Mouse (Mus musculus): ENCODE measurements around the gene Pdss2.
A peak's percentile ranks its signal among the peaks of the same experiment; 100 is the strongest.

Gene Pdss2

DNA sequence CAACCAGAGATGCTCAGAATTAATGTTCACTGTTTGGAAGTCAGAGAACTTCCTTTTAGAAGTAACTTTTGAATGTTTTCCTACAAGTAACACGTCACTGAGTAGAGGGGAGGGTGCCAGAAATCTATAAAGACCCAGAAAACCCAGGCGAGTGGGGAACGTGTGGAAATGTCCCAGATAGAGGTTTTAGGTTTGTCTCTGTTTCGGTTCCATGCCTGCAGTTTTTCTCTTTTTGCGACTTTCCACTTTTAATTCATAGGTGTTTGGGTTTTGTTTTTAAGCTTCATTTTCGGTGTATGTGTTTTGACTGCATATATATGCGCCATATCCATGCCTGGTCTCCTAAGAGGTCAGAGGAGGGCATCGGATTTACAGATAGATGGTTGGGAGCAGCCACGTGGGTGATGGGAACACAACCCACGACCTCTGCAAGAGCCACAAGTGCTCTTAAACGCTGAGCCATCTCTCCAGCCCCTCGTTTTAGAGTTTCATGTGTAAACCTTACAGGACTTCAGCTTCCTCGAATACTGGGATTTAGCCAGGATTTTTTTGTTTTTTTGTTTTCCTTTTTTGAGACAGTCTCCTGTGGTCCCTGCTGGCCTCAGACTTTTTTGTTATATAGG, 259.1 kb downstream of the Pdss2 start:
- DNase-seq (ENCODE audit: low spot score in 2 of 2): no peak

- DNase-seq (ENCODE audit: low spot score in 2 of 2): no peak
Observed at GRCm38 (mm10) chr10:43481179-43481578, 259.9 kb downstream of the Pdss2 start.

- DNase-seq (ENCODE audit: low spot score in 2 of 2): no peak
Observed at GRCm38 (mm10) chr10:43482021-43482420, 260.7 kb downstream of the Pdss2 start.

- peak in 1 of 2 experiments; percentile 42 for DNase-seq (ENCODE audit: low spot score in 2 of 2)
Observed at GRCm38 (mm10) chr10:43483426-43483995, 262.2 kb downstream of the Pdss2 start.

DNA sequence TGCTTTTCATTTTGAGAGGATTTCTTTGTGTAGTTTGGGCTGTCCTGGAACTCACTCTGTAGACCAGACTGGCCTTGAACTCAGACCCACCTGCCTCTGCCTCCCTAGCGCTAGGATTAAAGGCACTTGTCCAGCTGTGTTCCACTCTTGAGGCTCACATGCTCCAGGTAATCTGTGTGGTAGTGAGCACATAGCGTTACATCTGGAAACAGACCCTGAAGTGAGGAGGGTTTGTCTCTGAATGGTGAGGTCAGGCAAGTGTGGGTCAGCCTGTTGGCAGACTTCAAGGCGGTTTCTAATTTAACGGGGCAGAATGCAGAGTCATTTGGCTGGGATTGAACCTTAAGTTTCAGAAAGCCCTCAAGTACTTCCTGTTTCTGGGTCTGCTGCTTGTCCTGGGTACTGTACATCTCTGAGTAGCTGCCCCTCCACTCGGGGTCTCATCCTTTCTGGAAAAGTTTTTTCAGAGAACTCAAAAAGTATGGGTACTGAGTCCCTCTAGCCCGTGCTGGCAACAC, 264.5 kb downstream of the Pdss2 start:
- no peak for DNase-seq (ENCODE audit: low spot score in 2 of 2)

GRCm38 (mm10) chr10:43487441-43488010, 266.2 kb downstream of the Pdss2 start:
- no peak for DNase-seq (ENCODE audit: low spot score in 2 of 2)

DNA sequence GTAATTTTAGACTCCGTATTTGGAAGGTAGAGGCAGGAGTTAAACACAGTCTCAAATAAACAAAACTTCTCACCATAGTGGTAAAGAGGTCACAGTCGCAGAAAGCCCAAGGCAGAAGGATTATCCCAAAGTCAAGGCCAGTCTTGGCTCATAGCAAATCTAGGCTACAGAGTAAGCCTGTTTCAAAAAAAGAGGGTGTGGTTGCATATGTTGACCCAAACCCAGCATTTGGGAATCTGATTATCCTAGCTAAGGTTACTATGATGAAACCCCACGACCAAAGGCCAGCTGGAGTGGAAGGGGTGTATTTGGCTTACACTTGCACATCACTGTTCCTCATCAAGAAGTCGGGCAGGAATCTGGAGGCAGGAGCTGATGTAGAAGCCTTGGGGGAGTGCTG, 267.0 kb downstream of the Pdss2 start:
- no peak for DNase-seq (ENCODE audit: low spot score in 2 of 2)

- no peak for DNase-seq (ENCODE audit: low spot score in 2 of 2)
Observed at GRCm38 (mm10) chr10:43489139-43489538, 267.9 kb downstream of the Pdss2 start.

GRCm38 (mm10) chr10:43489550-43489949, 268.3 kb downstream of the Pdss2 start:
- DNase-seq (ENCODE audit: low spot score in 2 of 2): no peak

- DNase-seq (ENCODE audit: low spot score in 2 of 2): no peak
Observed at GRCm38 (mm10) chr10:43490034-43490433, 268.7 kb downstream of the Pdss2 start.

DNA sequence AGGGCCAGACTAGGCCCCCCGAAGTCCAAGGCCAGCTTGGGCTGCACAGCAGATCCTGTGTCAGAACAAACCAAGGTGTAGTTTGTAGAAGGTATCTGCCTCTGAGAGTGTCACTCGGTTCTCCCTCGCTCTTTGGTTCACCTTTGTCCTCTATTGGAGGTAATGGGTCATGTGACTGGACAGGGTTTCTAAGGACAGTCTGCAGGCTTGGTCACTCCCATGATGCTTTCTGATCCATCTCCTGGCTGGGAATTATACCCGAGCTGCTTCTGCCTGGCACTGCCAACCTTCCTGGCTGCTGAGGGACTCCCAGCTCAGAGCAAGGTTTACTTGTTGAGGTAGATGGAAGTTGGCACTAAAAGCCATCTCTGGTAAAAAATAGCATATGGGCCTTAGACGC, 269.6 kb downstream of the Pdss2 start:
- no peak for DNase-seq (ENCODE audit: low spot score in 2 of 2)

DNA sequence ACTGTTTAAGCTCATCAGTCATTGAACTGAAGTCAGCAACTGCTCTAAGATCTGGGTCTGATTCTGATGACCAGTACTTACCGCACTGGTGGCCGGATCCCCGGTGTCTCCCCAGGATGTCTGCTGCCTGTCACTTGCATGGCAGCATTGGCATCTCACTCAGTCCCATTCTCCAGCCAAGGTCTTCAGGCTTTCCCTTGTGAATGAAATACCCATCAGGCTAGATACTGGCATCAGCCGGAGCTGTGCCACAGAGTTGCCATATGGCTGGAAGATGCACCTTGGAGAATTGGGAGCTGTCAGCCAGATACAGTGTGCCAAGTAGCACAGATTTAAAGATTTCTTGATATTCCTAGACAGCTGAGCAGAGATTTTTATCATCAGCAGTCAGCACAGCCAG, 281.3 kb downstream of the Pdss2 start:
- no peak for DNase-seq (ENCODE audit: low spot score in 2 of 2)

DNA sequence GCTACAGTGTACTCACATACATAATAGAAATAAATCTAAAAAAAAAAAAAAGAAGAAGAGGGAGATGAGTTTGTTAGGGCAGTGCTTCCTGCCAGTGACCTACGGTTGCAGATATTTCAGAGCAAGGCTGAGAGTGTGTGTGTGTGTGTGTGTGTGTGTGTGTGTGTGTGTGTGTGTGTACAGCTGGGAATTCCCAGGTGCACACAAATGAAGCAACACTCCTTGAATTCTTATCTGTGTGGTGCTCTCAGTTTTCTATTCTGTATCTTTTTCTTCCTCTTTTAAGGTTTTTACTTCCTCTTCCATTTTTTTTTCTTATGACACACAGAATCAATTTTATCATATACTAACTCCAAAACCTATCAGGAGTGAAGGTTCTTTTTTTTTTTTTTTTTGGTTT, 283.0 kb downstream of the Pdss2 start:
- DNase-seq (ENCODE audit: low spot score in 2 of 2): no peak

DNA sequence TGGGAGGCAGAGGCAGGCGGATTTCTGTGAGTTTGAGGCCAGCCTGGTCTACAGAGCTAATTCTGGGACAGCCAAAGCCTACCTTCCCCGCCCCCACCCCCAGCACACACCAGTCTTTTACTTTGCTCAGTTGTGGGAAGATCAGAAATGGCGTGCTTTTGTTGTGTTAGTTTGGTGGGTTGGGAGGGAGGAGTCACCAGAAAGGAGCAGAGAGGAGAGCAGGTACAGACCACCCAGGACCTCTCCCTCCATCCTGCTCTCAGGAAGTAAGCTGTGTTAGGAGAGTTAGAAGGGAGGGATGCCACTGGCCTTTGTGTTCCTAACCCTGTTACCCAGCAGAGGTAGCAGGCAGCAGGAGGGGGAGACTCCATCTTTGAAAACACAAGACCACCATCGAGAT, 285.8 kb downstream of the Pdss2 start:
- no peak for DNase-seq (ENCODE audit: low spot score in 2 of 2)

DNA sequence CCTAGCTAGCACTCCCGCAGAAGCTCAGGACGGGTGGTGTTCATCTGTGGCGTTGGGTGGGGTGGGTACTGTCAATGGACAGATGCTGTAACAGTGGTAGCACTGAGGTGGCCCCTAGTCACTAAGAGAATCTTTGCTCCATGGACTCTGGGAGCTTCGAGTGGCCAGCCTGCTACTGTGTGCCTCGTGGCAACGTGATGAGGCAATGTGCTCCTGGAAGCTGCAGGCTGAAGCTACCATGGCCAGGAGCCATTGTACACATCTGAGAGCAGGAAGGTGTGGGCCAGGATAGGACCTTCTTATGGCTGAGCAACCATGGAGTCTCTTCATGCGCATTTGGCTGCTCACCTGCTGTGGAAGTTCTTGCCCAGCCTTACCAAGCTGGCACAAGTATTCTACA, 287.9 kb downstream of the Pdss2 start:
- no peak for DNase-seq (ENCODE audit: low spot score in 2 of 2)

DNA sequence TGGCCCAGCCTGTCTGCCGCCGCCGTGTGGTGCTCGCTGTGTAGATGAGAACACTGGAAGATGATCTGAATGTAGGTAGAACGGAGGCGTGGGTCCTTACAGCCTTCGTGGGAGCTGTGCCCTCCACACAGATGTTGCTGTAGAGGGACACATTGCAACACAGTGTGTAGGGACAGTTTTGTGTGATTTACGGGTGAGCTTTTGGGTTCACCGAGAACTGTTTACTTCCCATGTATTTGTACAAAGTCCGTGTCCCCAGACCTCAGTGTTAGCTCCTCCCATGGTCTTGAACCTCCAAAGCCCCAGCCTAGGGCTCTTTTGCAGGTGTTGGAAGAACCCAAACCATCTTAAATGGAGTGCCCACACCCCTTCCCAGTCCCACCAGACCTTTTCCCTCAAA, 291.7 kb downstream of the Pdss2 start:
- DNase-seq (ENCODE audit: low spot score in 2 of 2): no peak
